Mouse (Mus musculus) C2C12 (cell line): Measurements from ENCODE around the gene Galt.
A peak's percentile ranks its signal among the peaks of the same experiment; 100 is the strongest.

ENCODE experiments used
- CEBPB ChIP-seq: IDR thresholded peaks from one replicate; pipeline ENCODE4 v1.6.1; 2011; ENCODE audit warnings: low read depth, mild to moderate bottlenecking, control low read depth, moderate library complexity
- CTCF ChIP-seq: IDR thresholded peaks from one replicate; pipeline ENCODE4 v1.5.1; 2011; ENCODE audit not compliant: control insufficient read depth, insufficient read depth, insufficient read length
- FOSL1 ChIP-seq: IDR thresholded peaks from one replicate; pipeline ENCODE4 v1.8.0; 2011; ENCODE audit warnings: mild to moderate bottlenecking, low read length; ENCODE audit not compliant: poor library complexity, insufficient read depth, severe bottlenecking
- MAX ChIP-seq: IDR thresholded peaks from one replicate; pipeline ENCODE4 v1.6.1; 2011; ENCODE audit warnings: mild to moderate bottlenecking, control low read depth
- MYOD1 ChIP-seq: IDR thresholded peaks from one replicate; pipeline ENCODE4 v1.6.1; 2011; ENCODE audit warnings: low read depth; ENCODE audit not compliant: control insufficient read depth, insufficient read length
- MYOG ChIP-seq: IDR thresholded peaks from one replicate; pipeline ENCODE4 v1.6.1; 2011; ENCODE audit not compliant: control insufficient read depth, insufficient read length; ENCODE audit errors: extremely low read depth
- USF1 ChIP-seq: IDR thresholded peaks from one replicate; pipeline ENCODE4 v1.6.1; 2011; ENCODE audit warnings: low read depth, mild to moderate bottlenecking, control low read depth, moderate library complexity

DNA sequence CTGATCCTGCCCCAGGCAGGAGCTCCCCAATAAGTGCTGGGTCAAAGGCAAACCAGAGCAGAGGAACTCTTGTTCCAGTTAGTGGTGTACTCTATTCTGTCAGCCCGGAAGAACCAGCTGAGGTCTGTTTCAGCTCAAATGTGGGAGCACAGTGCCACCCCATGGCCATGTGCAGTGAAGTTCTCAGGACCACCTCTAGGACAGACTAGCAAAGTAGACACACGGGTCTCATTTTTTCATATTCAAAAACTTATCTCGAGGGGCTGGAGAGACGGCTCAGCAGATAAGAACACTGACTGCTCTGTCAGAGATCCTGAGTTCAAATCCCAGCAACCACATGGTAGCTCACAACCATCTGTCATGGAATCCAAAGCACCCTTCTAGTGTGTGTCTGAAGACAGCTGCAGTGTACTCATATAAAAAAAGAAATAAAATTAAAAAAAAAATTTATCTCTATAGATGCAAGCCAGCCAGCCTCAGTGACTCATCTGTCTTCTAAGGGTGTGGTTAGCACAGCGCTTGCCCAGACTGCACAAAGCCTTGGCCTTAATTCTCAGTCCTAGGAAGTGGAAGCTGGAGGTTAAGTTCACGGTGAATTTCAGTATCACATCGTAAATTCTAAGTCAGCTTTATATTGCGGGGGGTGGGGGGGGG is 17.3 kb upstream of the Galt start:
- no peak for TF ChIP-seq MAX
- TF ChIP-seq CTCF: peak; percentile 71
- TF ChIP-seq USF1: no peak
- TF ChIP-seq FOSL1: no peak
- TF ChIP-seq MYOD1: no peak
- TF ChIP-seq MYOG: no peak
- TF ChIP-seq CEBPB: no peak
